Mouse (Mus musculus): Measurements from ENCODE around the gene Vsig1.

DNA sequence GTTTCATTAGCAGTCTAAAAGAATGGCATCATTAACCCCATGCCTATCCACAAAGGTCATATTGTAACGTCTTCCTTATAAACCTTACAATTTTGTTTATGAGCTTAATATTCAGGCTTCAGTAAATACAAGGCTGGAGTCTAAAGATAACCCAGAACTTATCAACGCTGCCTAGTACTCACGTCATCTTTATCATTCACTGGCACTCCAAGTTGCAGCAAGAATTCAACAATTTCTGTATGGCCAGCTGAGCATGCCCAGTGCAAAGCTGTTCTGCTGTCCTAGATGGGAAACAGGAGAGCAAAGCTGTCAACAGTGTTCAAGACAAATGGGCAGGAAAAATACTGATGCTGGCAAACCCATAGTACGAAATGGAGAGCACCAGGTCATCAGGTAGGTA lies 46.2 kb downstream of the Vsig1 start:
- TF ChIP-seq POLR2A (IDR thresholded peaks at IDR 0.05; ENCODE audit: insufficient read length, low read depth), result no peak
- TF ChIP-seq CEBPB (IDR thresholded peaks at IDR 0.05; ENCODE audit: insufficient read depth, poor library complexity, severe bottlenecking), result no peak
- no peak for TF ChIP-seq POLR2AphosphoS2 (IDR thresholded peaks at IDR 0.05; ENCODE audit: insufficient read length, low read depth)
- no peak for TF ChIP-seq REST (IDR thresholded peaks at IDR 0.05; ENCODE audit: insufficient read depth, insufficient read length)
